Mouse (Mus musculus): Measurements from ENCODE around the gene Mapt.
A peak's percentile ranks its signal among the peaks of the same experiment; 100 is the strongest.

GRCm38 (mm10) chr11:104331208-104331607 is 100.0 kb downstream of the Mapt start:
- TF ChIP-seq CTCF (conservative IDR thresholded peaks at IDR 0.05 in 1 of 2, IDR thresholded peaks at IDR 0.05 in 1 of 2; ENCODE audit: low read depth in 2 of 2, low read length in 2 of 2) (no peak), MYC (IDR thresholded peaks at IDR 0.05; ENCODE audit: low read depth, low read length) (no peak), ZNF384 (IDR thresholded peaks at IDR 0.05; ENCODE audit: low read depth, low read length) (no peak), UBTF (IDR thresholded peaks at IDR 0.05; ENCODE audit: low read depth, low read length) (no peak), SMC3 (IDR thresholded peaks at IDR 0.05; ENCODE audit: low read depth, low read length) (no peak), POLR2AphosphoS2 (IDR thresholded peaks at IDR 0.05; ENCODE audit: low read depth, low read length) (no peak), ZKSCAN1 (IDR thresholded peaks at IDR 0.05; ENCODE audit: borderline replicate concordance, low read depth, low read length) (no peak), E2F4 (IDR thresholded peaks at IDR 0.05; ENCODE audit: insufficient replicate concordance, low read depth, low read length) (no peak), JUND (conservative IDR thresholded peaks at IDR 0.05; ENCODE audit: low read depth, low read length) (no peak), POLR2A (IDR thresholded peaks at IDR 0.05; ENCODE audit: low read depth, low read length) (peak; percentile 17; the same call in 1 of the 2 replicates), TCF12 (IDR thresholded peaks at IDR 0.05; ENCODE audit: low read depth, low read length) (no peak), TBP (conservative IDR thresholded peaks at IDR 0.05; ENCODE audit: low read depth, low read length) (no peak), NRF1 (IDR thresholded peaks at IDR 0.05; ENCODE audit: low read depth, low read length) (no peak)

Data from CH12.LX (cell line).